9 mouse cellular contexts compared by ENCODE assay signal in genomic region chrX:167152611-167153010, GRCm38 (mm10). TPM values are rescaled to one million over a fixed set of nuclear protein-coding genes. Genes with fewer than 3 reads are reported as not detected.
DNase-seq lines count a peak whose midpoint lies in the region; ATAC-seq and TF ChIP-seq lines count a peak whose summit lies in the region.
"Had no signal": no experiment of that assay in that cellular context is flagged by ENCODE, and none has a peak within 500 bp of the region (broad histone marks: within the 10 kb centered on the region; RNA-seq: fewer than 3 reads in every experiment).

No protein-coding gene starts in this region.

- H3K4me1 ChIP-seq in lung, embryonic 14.5 days (ENCODE audit: insufficient read depth) = no peaks in the 10 kb centered on the region
- peaks cover 4% of the 10 kb centered on the region; the same call in 1 of the 2 replicates for H3K4me1 ChIP-seq in lung, adult 2 months (ENCODE audit: control insufficient read depth, insufficient read depth, low read length)
- H3K4me1 ChIP-seq in brown adipose tissue, adult 24 weeks (ENCODE audit: control insufficient read depth, insufficient read depth, insufficient read length, low read length) = peaks cover 5% of the 10 kb centered on the region
- H3K4me1 ChIP-seq in forebrain, embryonic 14.5 days (ENCODE audit: control insufficient read depth, insufficient read depth, low read length) = no peaks in the 10 kb centered on the region
- no peaks in the 10 kb centered on the region for H3K4me1 ChIP-seq in hindbrain, embryonic 16.5 days (ENCODE audit: control insufficient read depth, insufficient read depth, low read depth, low read length)
- H3K4me1 ChIP-seq in intestine, postnatal 0 days (replicated peaks; ENCODE audit: control insufficient read depth, insufficient read depth, low read length) = no peaks in the 10 kb centered on the region
- H3K4me1 ChIP-seq in midbrain, embryonic 13.5 days (replicated peaks) = no peaks in the 10 kb centered on the region

- no peak for TF ChIP-seq CTCF in lung, embryonic 14.5 days (IDR thresholded peaks at IDR 0.05; ENCODE audit: low read depth)
- TF ChIP-seq CTCF in lung, adult 2 months (IDR thresholded peaks at IDR 0.05; ENCODE audit: insufficient read depth, low read length) = no peak
- TF ChIP-seq CTCF in intestine, postnatal 0 days (IDR thresholded peaks at IDR 0.05; ENCODE audit: low read depth) = no peak

- 66% methylated on average over 4 of the region's 4 CpGs for WGBS in lung, embryonic 14.5 days
- WGBS in lung, adult 2 months = 65% methylated on average over 4 of the region's 4 CpGs
- 64% methylated on average over 4 of the region's 4 CpGs for WGBS in forebrain, embryonic 14.5 days
- WGBS in hindbrain, embryonic 16.5 days = 60% methylated on average over 4 of the region's 4 CpGs
- 70% methylated on average over 4 of the region's 4 CpGs for WGBS in intestine, postnatal 0 days
- 66% methylated on average over 4 of the region's 4 CpGs for WGBS in midbrain, embryonic 13.5 days

- peak; percentile 42 for DNase-seq in lung, embryonic 14.5 days
- DNase-seq in lung, adult 2 months = no peak
- DNase-seq in forebrain, embryonic 14.5 days (ENCODE audit: low spot score) = peak; percentile 67
- DNase-seq in lung, postnatal 14 days = peak; percentile 23

- no peak for ATAC-seq in lung, embryonic 14.5 days (ENCODE audit: insufficient read depth)
- peak; percentile 72; the same call in 1 of the 2 replicates for ATAC-seq in forebrain, embryonic 14.5 days
- ATAC-seq in hindbrain, embryonic 16.5 days = peak; percentile 78
- ATAC-seq in intestine, postnatal 0 days = no peak
- no peak for ATAC-seq in midbrain, embryonic 13.5 days

- H3K4me2 ChIP-seq in lung, embryonic 14.5 days = no peak overlapping the region
- H3K4me2 ChIP-seq in forebrain, embryonic 14.5 days (ENCODE audit: low read length) = no peak overlapping the region
- H3K4me2 ChIP-seq in hindbrain, embryonic 16.5 days (ENCODE audit: low read length) = no peak overlapping the region
- H3K4me2 ChIP-seq in intestine, postnatal 0 days (replicated peaks; ENCODE audit: low read depth) = no peak overlapping the region
- no peak overlapping the region for H3K4me2 ChIP-seq in midbrain, embryonic 13.5 days (replicated peaks)

- H3K27ac ChIP-seq in lung, embryonic 14.5 days (ENCODE audit: low read depth) = no peak overlapping the region
- H3K27ac ChIP-seq in brown adipose tissue, adult 24 weeks (replicated peaks; ENCODE audit: low read depth, low read length) = peak overlapping the region; percentile 93
- H3K27ac ChIP-seq in forebrain, embryonic 14.5 days (ENCODE audit: low read depth, low read length) = 0 out of 2 replicates have a peak overlapping the region, but pooled peaks have one; percentile 7
- no peak overlapping the region for H3K27ac ChIP-seq in hindbrain, embryonic 16.5 days (ENCODE audit: low read depth, low read length)
- no peak overlapping the region for H3K27ac ChIP-seq in intestine, postnatal 0 days (ENCODE audit: low read depth, low read length)
- H3K27ac ChIP-seq in midbrain, embryonic 13.5 days = no peak overlapping the region

- H3K4me3 ChIP-seq in lung, embryonic 14.5 days (ENCODE audit: low read depth, low read length) = no peak overlapping the region
- no peak overlapping the region for H3K4me3 ChIP-seq in lung, adult 2 months (replicated peaks; ENCODE audit: extremely low read depth, low read depth, low read length)
- H3K4me3 ChIP-seq in brown adipose tissue, adult 24 weeks (ENCODE audit: insufficient read depth, low read depth, low read length) = no peak overlapping the region
- no peak overlapping the region for H3K4me3 ChIP-seq in forebrain, embryonic 14.5 days (ENCODE audit: low read depth, low read length)
- H3K4me3 ChIP-seq in hindbrain, embryonic 16.5 days (ENCODE audit: low read length) = no peak overlapping the region
- H3K4me3 ChIP-seq in intestine, postnatal 0 days (ENCODE audit: low read depth, low read length) = no peak overlapping the region
- H3K4me3 ChIP-seq in midbrain, embryonic 13.5 days (replicated peaks) = no peak overlapping the region
- H3K4me3 ChIP-seq: megakaryocyte, embryonic 14.5 days had no signal

- no peaks in the 10 kb centered on the region for H3K27me3 ChIP-seq in lung, embryonic 14.5 days (ENCODE audit: insufficient read depth, low read length)
- H3K27me3 ChIP-seq in forebrain, embryonic 14.5 days (replicated peaks; ENCODE audit: control insufficient read depth, insufficient read depth, low read length) = no peaks in the 10 kb centered on the region
- peaks cover 5% of the 10 kb centered on the region for H3K27me3 ChIP-seq in hindbrain, embryonic 16.5 days (replicated peaks; ENCODE audit: control insufficient read depth, insufficient read depth, low read length)
- H3K27me3 ChIP-seq in intestine, postnatal 0 days (replicated peaks; ENCODE audit: control insufficient read depth, insufficient read depth, low read length) = no peaks in the 10 kb centered on the region; the same call in 1 of the 2 replicates
- H3K27me3 ChIP-seq in midbrain, embryonic 13.5 days = peaks cover 44% of the 10 kb centered on the region

- H3K36me3 ChIP-seq in lung, embryonic 14.5 days (ENCODE audit: insufficient read depth) = no peaks in the 10 kb centered on the region
- H3K36me3 ChIP-seq in forebrain, embryonic 14.5 days (ENCODE audit: control insufficient read depth, insufficient read depth, low read length) = no peaks in the 10 kb centered on the region
- no peaks in the 10 kb centered on the region for H3K36me3 ChIP-seq in hindbrain, embryonic 16.5 days (ENCODE audit: control insufficient read depth, insufficient read depth, low read length)
- no peaks in the 10 kb centered on the region for H3K36me3 ChIP-seq in intestine, postnatal 0 days (ENCODE audit: control insufficient read depth, insufficient read depth)
- no peaks in the 10 kb centered on the region for H3K36me3 ChIP-seq in midbrain, embryonic 13.5 days

- TF ChIP-seq POLR2A in lung, adult 2 months (IDR thresholded peaks at IDR 0.05; ENCODE audit: borderline replicate concordance, extremely low read depth, low read depth, low read length) = no peak

- H3K9me3 ChIP-seq in lung, embryonic 14.5 days (ENCODE audit: low read depth, low read length) = no peaks in the 10 kb centered on the region
- H3K9me3 ChIP-seq in forebrain, embryonic 14.5 days (replicated peaks; ENCODE audit: control insufficient read depth, low read length) = no peaks in the 10 kb centered on the region
- no peaks in the 10 kb centered on the region for H3K9me3 ChIP-seq in hindbrain, embryonic 16.5 days (ENCODE audit: control insufficient read depth, low read length)
- H3K9me3 ChIP-seq in intestine, postnatal 0 days (ENCODE audit: control insufficient read depth) = no peaks in the 10 kb centered on the region
- H3K9me3 ChIP-seq in midbrain, embryonic 13.5 days = no peaks in the 10 kb centered on the region
- H3K9me3 ChIP-seq: megakaryocyte, embryonic 14.5 days had no signal

- H3K9ac ChIP-seq in lung, embryonic 14.5 days = no peak overlapping the region
- H3K9ac ChIP-seq in forebrain, embryonic 14.5 days (ENCODE audit: low read length) = no peak overlapping the region
- H3K9ac ChIP-seq in hindbrain, embryonic 16.5 days (ENCODE audit: low read depth, low read length) = no peak overlapping the region
- no peak overlapping the region for H3K9ac ChIP-seq in intestine, postnatal 0 days (ENCODE audit: low read depth, low read length)
- H3K9ac ChIP-seq in midbrain, embryonic 13.5 days (replicated peaks) = no peak overlapping the region

RNA-seq across cellular contexts. Expression of gene Tmsb4x, which starts 56.5 kb away (rescaled TPM):
- 3,079 and 3,531 TPM in 2 replicates for polyA plus RNA-seq in lung, embryonic 14.5 days (2014; fragmentation: Nextera tagmentation; extraction: Ambion mirVana)
- 450 and 779 TPM in 2 replicates for polyA plus RNA-seq in lung, adult 2 months (2012; rRNA removed)
- polyA plus RNA-seq in brown adipose tissue, adult 24 weeks (2012; ENCODE audit: insufficient read depth, insufficient read length, missing spikeins) = 941 and 1,203 TPM in 2 replicates
- polyA plus RNA-seq in forebrain, embryonic 14.5 days (2014; fragmentation: Nextera tagmentation; extraction: Ambion mirVana) = 7,141 and 7,206 TPM in 2 replicates
- polyA plus RNA-seq in hindbrain, embryonic 16.5 days (2015; fragmentation: Nextera tagmentation; extraction: Ambion mirVana) = 4,367 and 4,892 TPM in 2 replicates
- polyA plus RNA-seq in intestine, postnatal 0 days (2015; fragmentation: Nextera tagmentation; extraction: Ambion mirVana) = 4,093 and 4,486 TPM in 2 replicates
- polyA plus RNA-seq in midbrain, embryonic 13.5 days (2015; fragmentation: Nextera tagmentation; extraction: Ambion mirVana) = 6,172 and 6,685 TPM in 2 replicates

Comparison
In these comparisons a context has a peak if more than half of its experiments do, and no peak if none do; other contexts are left out.
1. ATAC-seq: peak in forebrain, embryonic 14.5 days (single experiment) and hindbrain, embryonic 16.5 days (single experiment); none in lung, embryonic 14.5 days (single experiment), intestine, postnatal 0 days (single experiment) and midbrain, embryonic 13.5 days (single experiment).
2. H3K27ac ChIP-seq: peak in brown adipose tissue, adult 24 weeks (single experiment) and forebrain, embryonic 14.5 days (single experiment); none in lung, embryonic 14.5 days (single experiment), hindbrain, embryonic 16.5 days (single experiment), intestine, postnatal 0 days (single experiment) and midbrain, embryonic 13.5 days (single experiment).